Mouse (Mus musculus) kidney, embryonic 14.5 days (tissue): ENCODE data around the gene Exosc8. TPM values are rescaled to one million over a fixed set of nuclear protein-coding genes. Genes with fewer than 3 reads are reported as not detected.
A peak's percentile ranks its signal among the peaks of the same experiment; 100 is the strongest.
"Not testable (repeated sequence)": the region's sequence is repeated elsewhere in the genome, so short reads cannot be mapped to it uniquely, and the experiment has no call there.

ENCODE experiments used
- ATAC-seq: fragments of 200-750 bp; cut with Nextera tagmentation; 2 replicates; pipeline ENCODE4 v1.8.0; 2017; ENCODE audit warnings: moderate number of reproducible peaks, mild to moderate bottlenecking, moderate TSS enrichment, moderate library complexity; ENCODE audit not compliant: low FRiP score, low TSS enrichment
- H3K27ac ChIP-seq: fragments of 300-500 bp; sonication (generic); 2 replicates; pipeline ENCODE4 v1.5.1; 2014; ENCODE audit warnings: low read depth, mild to moderate bottlenecking, low read length, moderate library complexity, mixed read lengths
- H3K27me3 ChIP-seq: fragments of 300-500 bp; sonication (generic); 2 replicates; pipeline ENCODE4 v1.6.1; 2014; ENCODE audit warnings: mild to moderate bottlenecking, low read length; ENCODE audit not compliant: control insufficient read depth, insufficient read depth
- H3K36me3 ChIP-seq: fragments of 300-500 bp; sonication (generic); 2 replicates; pipeline ENCODE4 v1.6.1; 2014; ENCODE audit warnings: low read length, mixed read lengths; ENCODE audit not compliant: control insufficient read depth, insufficient read depth
- H3K4me1 ChIP-seq: fragments of 300-500 bp; sonication (generic); 2 replicates; pipeline ENCODE4 v1.6.1; 2014; ENCODE audit warnings: low read length, mixed read lengths; ENCODE audit not compliant: control insufficient read depth, insufficient read depth
- H3K4me2 ChIP-seq: fragments of 300-500 bp; sonication (generic); replicated peaks from 2 replicates; pipeline ENCODE4 v1.6.1; 2014; ENCODE audit warnings: low read depth, mild to moderate bottlenecking, low read length
- H3K4me3 ChIP-seq: fragments of 300-500 bp; sonication (generic); 2 replicates; pipeline ENCODE4 v1.5.1; 2014; ENCODE audit warnings: mild to moderate bottlenecking, low read length
- H3K9ac ChIP-seq: fragments of 300-500 bp; sonication (generic); 2 replicates; pipeline ENCODE4 v1.6.1; 2014; ENCODE audit warnings: low read depth, mild to moderate bottlenecking, low read length, moderate library complexity
- H3K9me3 ChIP-seq: fragments of 300-500 bp; sonication (generic); 2 replicates; pipeline ENCODE4 v1.6.1; 2016; ENCODE audit warnings: low read length; ENCODE audit not compliant: control insufficient read depth
- WGBS: fragments of 180-500 bp; shearing (Covaris S2); extraction: QIAGEN DNeasy Blood & Tissue Kit; methylation state at CpG from one replicate; pipeline ENCODE4 v1.1.7; 2014; 5-methylcytosine and 5-hydroxymethylcytosine counted together
- polyA plus RNA-seq: library from polyadenylated mRNA; unstranded; fragments of >200 nt; fragmentation: Nextera tagmentation; extraction: Ambion mirVana; gene quantifications from 2 replicates; pipeline ENCODE4 v1.2.1, GENCODE M21; 2014

The Exosc8 gene
- polyA plus RNA-seq, result 182 and 185 TPM in 2 replicates

DNA sequence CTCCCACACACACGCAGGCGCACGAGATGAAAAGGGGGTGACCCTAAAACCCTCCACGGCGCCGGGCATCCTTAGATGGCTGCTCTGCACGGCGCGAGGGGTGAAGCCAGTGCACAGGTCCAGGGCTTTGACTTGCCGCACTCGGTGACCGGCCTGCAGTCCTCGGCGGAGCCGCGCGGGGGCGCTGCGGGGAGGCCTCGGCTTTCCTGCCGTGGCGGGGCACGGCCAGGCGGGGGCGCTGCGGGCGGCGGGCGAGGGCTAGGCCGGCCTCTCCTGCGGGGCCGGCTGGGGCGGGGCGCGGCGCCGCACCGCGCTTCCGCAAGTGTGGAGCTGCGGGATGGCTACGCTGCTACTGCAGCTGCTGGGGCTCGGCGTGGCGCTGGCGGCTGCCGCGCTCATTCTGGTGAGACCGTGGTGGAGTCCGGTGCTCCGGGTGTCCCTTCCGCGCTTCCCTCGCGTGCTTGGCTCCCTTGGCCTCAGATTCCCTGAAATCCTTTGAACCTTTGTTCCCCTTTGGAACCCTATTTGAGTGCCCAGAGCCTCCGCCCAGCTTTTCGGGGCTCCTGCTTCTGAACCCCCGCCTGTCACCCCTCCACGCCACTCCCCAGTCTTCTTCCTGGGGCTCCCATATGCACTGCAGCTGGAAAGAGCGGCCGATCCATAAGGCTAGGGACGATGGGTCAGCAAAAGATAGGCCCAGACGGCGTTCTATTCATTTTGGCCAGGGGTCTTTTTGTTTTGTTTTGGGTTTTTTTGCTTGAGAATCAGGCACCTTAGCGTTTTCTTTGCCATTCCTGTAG lies at the start of gene Exosc8, which contains the start of gene Alg5:
Exosc8 (minus strand) TSS at position 147 of the 800 bp plus-strand sequence.
Alg5 (plus strand) TSS at position 293 of the 800 bp plus-strand sequence.
- Histone ChIP-seq H3K4me3 (peak within 1 kb of the TSS; percentile 81), H3K4me2 (peak within 1 kb of the TSS; percentile 81), H3K9ac (peak within 1 kb of the TSS; percentile 89), H3K4me1 (peaks cover 10% of the 10 kb centered on the region; the same call in 1 of the 2 replicates), H3K9me3 (no peaks in the 10 kb centered on the region), H3K27ac (peak within 1 kb of the TSS; percentile 91), H3K27me3 (no peaks in the 10 kb centered on the region), H3K36me3 (peaks cover 38% of the 10 kb centered on the region)
- ATAC-seq, result peak; percentile 92
- WGBS, result under 1% methylated on average over 54 of the region's 65 CpGs

DNA sequence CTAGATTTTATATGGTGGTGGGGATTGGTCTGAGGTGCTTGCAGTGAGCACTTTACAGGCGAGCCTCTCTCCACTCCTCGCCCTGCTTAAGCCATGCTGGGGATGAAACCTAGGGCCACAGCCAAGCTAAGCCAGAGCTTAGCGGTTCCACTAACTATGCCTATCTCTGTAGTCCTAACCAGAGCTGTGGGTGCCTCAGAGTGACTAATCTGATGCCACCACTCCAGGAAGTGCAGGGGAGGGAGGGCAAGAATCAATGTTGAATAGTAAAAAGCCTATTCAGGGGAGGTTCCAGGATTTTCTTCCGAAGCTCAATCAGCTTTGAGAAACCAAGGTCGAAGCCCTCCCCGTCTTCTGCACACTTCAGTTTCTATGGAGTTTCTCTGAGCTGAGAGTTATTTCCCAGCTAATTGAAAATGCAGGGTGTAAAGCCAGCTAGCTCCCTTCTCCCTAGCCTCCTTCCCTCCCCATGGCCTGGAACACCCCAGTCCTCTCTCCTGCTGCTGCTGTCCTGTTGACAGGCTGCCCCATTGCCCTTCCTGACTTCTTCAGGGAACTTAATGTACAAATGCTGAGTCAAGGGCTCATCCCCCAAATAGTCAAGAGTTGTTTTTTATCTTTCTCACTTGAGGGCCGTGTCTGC lies 40.9 kb upstream of the Exosc8 start:
- no peak overlapping the region for H3K4me2 ChIP-seq
- H3K4me1 ChIP-seq, result no peaks in the 10 kb centered on the region
- no peaks in the 10 kb centered on the region for H3K36me3 ChIP-seq
- H3K4me3 ChIP-seq, result no peak overlapping the region
- no peak overlapping the region for H3K27ac ChIP-seq
- no peak for ATAC-seq
- H3K27me3 ChIP-seq, result no peaks in the 10 kb centered on the region
- no peak overlapping the region for H3K9ac ChIP-seq
- 0 out of 2 replicates have a peak, but pooled peaks cover 4% of the 10 kb centered on the region for H3K9me3 ChIP-seq
- WGBS, result 71% methylated on average over 7 of the region's 7 CpGs

DNA sequence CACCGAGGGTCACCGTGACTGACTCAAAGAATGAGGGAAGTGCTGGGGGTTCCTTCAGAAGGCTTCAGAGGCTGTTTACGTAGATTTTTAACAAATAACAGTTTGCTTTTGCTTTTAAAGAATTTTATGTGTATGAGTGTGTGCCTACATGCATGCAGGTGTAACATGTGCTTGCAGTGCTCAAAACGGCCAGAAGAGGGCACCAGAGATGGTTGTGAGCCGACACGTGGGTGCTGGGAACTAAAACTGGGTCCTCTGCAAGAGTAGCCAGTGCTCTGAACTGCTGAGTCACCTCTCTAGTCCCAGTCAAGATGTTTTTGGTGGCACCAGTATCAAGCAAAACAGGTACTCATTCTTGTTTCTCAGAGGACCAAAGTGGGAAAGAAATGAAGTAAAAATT lies 38.4 kb upstream of the Exosc8 start:
- ATAC-seq, result no peak

DNA sequence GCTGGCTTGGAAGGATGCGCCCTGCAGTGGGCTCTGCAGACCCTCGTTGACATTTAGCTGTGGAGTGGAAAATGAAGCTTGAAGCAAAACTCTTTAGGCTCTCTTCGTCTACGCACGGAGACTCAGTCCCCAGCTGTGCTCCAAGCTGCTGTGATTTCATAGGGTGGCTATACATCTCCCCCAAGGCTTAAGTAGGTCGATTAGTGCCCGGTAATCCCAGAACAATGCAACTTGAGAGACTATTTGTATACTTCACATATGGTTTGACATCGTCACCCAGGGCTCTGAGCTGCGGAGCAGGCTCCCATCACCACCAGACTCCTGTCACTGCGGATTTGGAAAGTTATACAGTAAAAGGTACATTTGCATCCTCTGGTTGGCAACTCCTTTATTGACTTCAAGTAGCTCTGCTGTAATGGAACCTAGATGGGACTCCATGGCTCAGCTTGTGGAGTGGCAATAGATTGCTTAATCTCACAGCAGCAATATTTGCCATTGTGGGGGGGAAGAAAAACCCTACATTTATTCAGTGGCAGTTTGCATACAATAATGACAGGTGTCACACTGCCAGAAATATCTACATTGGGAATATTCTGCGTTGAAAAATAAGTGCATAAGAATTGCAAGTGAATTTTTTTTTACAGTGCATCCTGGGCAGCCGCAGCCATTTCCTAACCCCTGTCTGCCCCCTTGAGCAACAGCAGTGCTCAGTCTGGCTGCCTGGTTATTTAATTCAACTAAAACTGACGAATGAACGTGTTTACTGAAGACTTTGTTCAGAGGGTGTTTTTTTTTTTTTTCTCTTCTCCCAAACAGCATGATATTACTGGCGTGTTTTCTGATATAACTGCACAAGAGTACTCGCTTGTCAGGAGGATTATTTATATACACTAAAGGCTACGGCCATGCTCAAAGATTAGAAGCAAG lies 34.4 kb upstream of the Exosc8 start:
- Histone ChIP-seq H3K4me3 (no peak overlapping the region), H3K36me3 (no peaks in the 10 kb centered on the region), H3K9me3 (0 out of 2 replicates have a peak, but pooled peaks cover 4% of the 10 kb centered on the region), H3K4me2 (no peak overlapping the region), H3K27me3 (no peaks in the 10 kb centered on the region), H3K4me1 (no peaks in the 10 kb centered on the region), H3K27ac (no peak overlapping the region), H3K9ac (no peak overlapping the region)
- 79% methylated on average over 17 of the region's 17 CpGs for WGBS
- no peak for ATAC-seq

More for the DNA sequence above, 38.4 kb upstream of the Exosc8 start:
- Histone ChIP-seq H3K9me3 (0 out of 2 replicates have a peak, but pooled peaks cover 4% of the 10 kb centered on the region), H3K4me1 (no peaks in the 10 kb centered on the region), H3K9ac (no peak overlapping the region), H3K27ac (no peak overlapping the region), H3K4me2 (no peak overlapping the region), H3K36me3 (no peaks in the 10 kb centered on the region), H3K27me3 (no peaks in the 10 kb centered on the region), H3K4me3 (no peak overlapping the region)
- WGBS, result 85% methylated on average over 6 of the region's 6 CpGs

DNA sequence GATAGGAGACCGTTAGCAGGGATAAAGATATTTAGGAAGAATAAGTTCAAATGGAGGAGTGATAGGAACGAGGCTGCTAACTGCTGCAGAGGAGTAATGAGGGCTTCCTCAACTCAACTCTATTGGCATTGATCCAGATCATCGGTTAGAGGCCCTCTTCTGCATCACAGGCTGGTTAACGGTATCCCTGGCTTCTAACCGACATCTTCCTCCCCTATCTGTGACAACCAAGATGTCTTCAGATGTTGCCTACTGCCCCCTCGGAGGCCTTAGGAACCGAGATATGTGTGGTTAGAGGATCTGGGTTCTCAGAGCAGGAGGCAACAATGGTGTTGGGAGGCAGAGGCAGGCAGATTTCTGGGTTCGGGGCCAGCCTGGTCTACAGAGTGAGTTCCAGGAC lies 33.4 kb upstream of the Exosc8 start:
- H3K9ac ChIP-seq, result no peak overlapping the region
- no peaks in the 10 kb centered on the region for H3K36me3 ChIP-seq
- 0 out of 2 replicates have a peak, but pooled peaks cover 2% of the 10 kb centered on the region for H3K9me3 ChIP-seq
- H3K27ac ChIP-seq, result no peak overlapping the region
- H3K27me3 ChIP-seq, result no peaks in the 10 kb centered on the region
- H3K4me1 ChIP-seq, result no peaks in the 10 kb centered on the region
- WGBS, result 89% methylated on average over 8 of the region's 8 CpGs
- no peak overlapping the region for H3K4me2 ChIP-seq
- ATAC-seq, result no peak
- no peak overlapping the region for H3K4me3 ChIP-seq

DNA sequence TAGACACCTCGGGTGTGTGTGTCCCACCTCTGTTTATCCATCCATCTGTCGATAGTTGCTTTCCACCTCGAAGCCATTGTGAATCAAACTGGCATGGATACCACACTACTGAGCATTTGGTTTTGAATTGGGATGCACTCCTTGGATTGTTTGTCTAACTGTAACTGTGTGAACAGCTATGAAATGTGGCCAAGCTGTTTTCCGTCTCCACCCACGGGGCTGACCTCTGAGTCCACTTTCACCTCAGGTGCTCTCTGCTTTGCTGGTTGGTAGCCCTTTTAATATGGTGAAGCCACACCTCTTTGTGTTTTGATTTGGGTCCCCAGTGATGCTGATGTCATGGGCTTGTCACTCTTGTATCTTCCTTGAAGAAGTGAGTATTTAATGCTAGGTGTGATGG lies 31.6 kb upstream of the Exosc8 start:
- H3K4me2 ChIP-seq, result no peak overlapping the region
- H3K4me1 ChIP-seq, result no peaks in the 10 kb centered on the region
- H3K27ac ChIP-seq, result no peak overlapping the region
- no peak overlapping the region for H3K9ac ChIP-seq
- no peaks in the 10 kb centered on the region for H3K36me3 ChIP-seq
- ATAC-seq, result no peak
- no peaks in the 10 kb centered on the region for H3K27me3 ChIP-seq
- H3K9me3 ChIP-seq, result no peaks in the 10 kb centered on the region
- no peak overlapping the region for H3K4me3 ChIP-seq
- 70% methylated on average over 5 of the region's 5 CpGs for WGBS

DNA sequence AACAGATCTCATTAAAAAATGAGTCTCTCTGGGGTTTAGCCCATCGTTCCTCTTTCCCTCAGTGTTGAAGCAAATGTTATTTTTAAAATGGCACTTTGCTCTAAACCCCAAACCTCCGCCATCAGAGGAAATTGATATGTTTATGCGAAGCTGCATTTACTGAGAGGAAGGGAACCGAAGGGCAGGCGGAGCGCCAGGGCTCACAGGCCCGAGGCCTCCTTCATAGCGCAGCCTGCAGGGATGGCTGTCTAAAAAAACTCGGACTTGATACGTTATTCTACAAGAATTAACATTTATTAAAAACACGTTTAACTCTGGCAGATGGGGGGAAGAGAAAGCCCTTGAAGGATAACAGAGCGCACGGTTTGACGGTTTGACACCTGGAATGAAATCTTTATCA lies 30.8 kb upstream of the Exosc8 start:
- H3K4me3 ChIP-seq, result no peak overlapping the region
- no peak overlapping the region for H3K27ac ChIP-seq

DNA sequence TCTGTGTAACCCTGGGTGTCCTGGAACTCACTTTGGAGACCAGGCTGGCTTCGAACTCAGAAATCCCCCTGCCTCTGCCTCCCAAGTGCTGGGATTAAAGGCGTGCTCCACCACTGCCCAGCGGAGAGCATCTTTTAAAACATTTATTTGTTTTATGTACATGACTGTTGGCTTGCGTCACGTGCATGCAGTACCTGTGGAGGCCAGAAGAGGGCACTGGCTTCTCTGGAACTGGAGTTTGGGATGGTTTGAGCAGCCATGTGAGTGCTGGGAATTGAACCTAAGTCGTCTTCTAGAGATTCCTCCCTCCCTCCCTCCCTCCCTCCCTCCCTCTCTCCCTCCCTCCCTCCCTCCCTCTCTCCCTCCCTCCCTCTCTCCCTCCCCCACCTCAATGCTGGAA lies 30.3 kb upstream of the Exosc8 start:
- not testable (repeated sequence) for ATAC-seq, H3K27me3 ChIP-seq, H3K36me3 ChIP-seq, H3K4me1 ChIP-seq, H3K9ac ChIP-seq, H3K4me2 ChIP-seq, H3K9me3 ChIP-seq, H3K27ac ChIP-seq, H3K4me3 ChIP-seq
- 91% methylated on average over 6 of the region's 6 CpGs for WGBS

More for the DNA sequence above, 30.8 kb upstream of the Exosc8 start:
- H3K9me3 ChIP-seq, result no peaks in the 10 kb centered on the region
- H3K9ac ChIP-seq, result no peak overlapping the region
- H3K4me2 ChIP-seq, result no peak overlapping the region
- H3K27me3 ChIP-seq, result no peaks in the 10 kb centered on the region
- H3K36me3 ChIP-seq, result no peaks in the 10 kb centered on the region
- H3K4me1 ChIP-seq, result no peaks in the 10 kb centered on the region
- ATAC-seq, result no peak
- 79% methylated on average over 14 of the region's 14 CpGs for WGBS
